Mouse (Mus musculus): ENCODE measurements around the gene Nod2. TPM values are rescaled to one million over a fixed set of nuclear protein-coding genes. Genes with fewer than 3 reads are reported as not detected.

Gene Nod2
- polyA plus RNA-seq, 1 experiment from 2014 or later = 0.19 TPM

DNA sequence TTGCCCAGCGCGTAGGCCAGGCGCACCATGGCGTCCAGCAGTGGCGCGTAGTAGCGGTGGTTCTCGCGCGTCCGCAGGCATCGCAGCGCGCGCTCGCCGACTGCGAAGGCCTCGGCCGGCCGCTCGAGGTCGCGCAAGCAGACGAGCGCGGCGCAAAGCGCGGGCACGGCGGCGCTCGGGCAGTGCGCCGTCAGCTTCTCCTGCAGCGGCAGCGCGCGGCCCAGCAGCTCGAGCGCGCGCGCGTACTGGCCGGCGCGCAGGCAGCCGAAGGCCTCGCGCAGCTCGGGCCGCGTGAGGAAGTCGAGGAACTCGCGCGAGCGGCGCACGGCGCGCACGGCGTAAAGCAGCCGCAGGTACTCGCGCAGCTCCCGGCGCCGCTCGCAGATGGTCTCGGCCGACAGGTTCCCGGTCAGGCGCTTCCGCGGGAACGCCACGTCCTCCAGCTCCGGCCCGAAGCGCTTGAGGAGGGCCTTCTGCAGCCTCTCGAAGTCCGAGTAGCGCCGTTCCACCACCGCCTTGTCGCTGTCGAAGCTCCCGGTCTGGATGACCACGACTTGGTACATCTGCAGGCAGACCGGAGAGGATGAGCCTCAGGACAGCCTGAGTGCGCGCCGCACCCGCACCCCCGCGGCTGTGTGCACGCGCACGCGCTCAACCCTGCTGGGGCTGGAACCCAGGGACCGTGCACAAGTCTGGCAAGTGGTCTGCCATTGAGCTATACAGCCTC, 19.7 kb upstream of the Nod2 start:
- peak; percentile 86 for ATAC-seq
- Histone ChIP-seq H3K27ac (ENCODE audit: low read length) (peak overlapping the region; percentile 90), H3K36me3 (ENCODE audit: control insufficient read depth, insufficient read depth, low read length) (no peaks in the 10 kb centered on the region), H3K4me3 (ENCODE audit: low read depth, low read length) (peak overlapping the region; percentile 57), H3K4me2 (ENCODE audit: low read length) (peak overlapping the region; percentile 93), H3K9me3 (replicated peaks; ENCODE audit: control insufficient read depth, low read length, poor library complexity, severe bottlenecking) (no peaks in the 10 kb centered on the region), H3K27me3 (ENCODE audit: control insufficient read depth, insufficient read depth, low read depth, low read length) (peaks cover 11% of the 10 kb centered on the region), H3K4me1 (ENCODE audit: control insufficient read depth, insufficient read depth, low read length) (peaks cover 10% of the 10 kb centered on the region), H3K9ac (ENCODE audit: low read depth, low read length) (peak overlapping the region; percentile 77)
- under 1% methylated on average over 99 of the region's 105 CpGs for WGBS

DNA sequence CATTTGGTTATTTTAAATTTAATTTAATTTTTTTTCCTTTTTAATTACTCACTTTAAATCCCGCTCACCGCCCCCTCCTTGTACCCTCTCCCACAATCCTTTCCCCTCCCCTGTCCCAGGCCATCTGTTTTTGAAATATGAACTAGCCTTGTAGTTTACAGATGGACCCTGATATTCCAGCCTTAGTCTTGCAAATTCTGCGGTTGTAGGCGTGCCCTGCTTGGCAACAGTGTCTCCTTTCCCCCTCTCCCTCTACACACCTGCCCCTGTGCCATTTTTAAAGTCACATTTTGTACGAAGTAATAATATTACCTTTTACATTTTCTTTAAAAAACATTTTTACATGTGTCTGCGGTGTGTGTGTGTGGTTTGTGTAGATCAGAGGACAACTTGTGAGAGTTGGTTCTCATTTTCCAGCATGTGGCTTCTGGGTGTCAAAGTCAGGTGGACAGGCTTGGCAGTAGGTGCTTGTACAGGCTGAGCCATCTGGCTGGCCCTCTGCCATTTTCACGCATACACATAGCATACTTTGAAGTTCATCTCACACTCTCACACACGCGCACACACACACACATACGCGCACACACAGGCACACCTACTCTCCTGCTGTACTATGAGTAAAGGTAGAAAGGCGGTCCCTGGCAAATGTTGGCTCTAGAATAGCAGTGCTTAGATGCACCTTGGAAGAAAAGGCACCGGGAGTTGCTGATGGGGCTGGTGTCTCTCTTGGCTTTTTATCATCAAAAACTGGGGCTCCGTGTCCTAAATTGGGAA, 18.9 kb upstream of the Nod2 start:
- H3K27me3 ChIP-seq (ENCODE audit: control insufficient read depth, insufficient read depth, low read depth, low read length) = peaks cover 11% of the 10 kb centered on the region; the same call in 1 of the 2 replicates
- peak overlapping the region; percentile 90; the same call in 1 of the 2 replicates for H3K27ac ChIP-seq (ENCODE audit: low read length)
- H3K4me1 ChIP-seq (ENCODE audit: control insufficient read depth, insufficient read depth, low read length) = peaks cover 10% of the 10 kb centered on the region
- H3K4me2 ChIP-seq (ENCODE audit: low read length) = peak overlapping the region; percentile 93
- peak overlapping the region; percentile 77 for H3K9ac ChIP-seq (ENCODE audit: low read depth, low read length)
- no peak for ATAC-seq
- no peaks in the 10 kb centered on the region for H3K36me3 ChIP-seq (ENCODE audit: control insufficient read depth, insufficient read depth, low read length)
- H3K9me3 ChIP-seq (replicated peaks; ENCODE audit: control insufficient read depth, low read length, poor library complexity, severe bottlenecking) = no peaks in the 10 kb centered on the region
- 62% methylated on average over 14 of the region's 14 CpGs for WGBS
- peak overlapping the region; percentile 57 for H3K4me3 ChIP-seq (ENCODE audit: low read depth, low read length)

GRCm38 (mm10) chr8:88630225-88630624, 16.9 kb upstream of the Nod2 start:
- Histone ChIP-seq H3K4me3 (ENCODE audit: low read depth, low read length) (no peak overlapping the region), H3K9ac (ENCODE audit: low read depth, low read length) (no peak overlapping the region), H3K36me3 (ENCODE audit: control insufficient read depth, insufficient read depth, low read length) (no peaks in the 10 kb centered on the region), H3K4me2 (ENCODE audit: low read length) (no peak overlapping the region), H3K9me3 (replicated peaks; ENCODE audit: control insufficient read depth, low read length, poor library complexity, severe bottlenecking) (no peaks in the 10 kb centered on the region), H3K27ac (ENCODE audit: low read length) (no peak overlapping the region), H3K4me1 (ENCODE audit: control insufficient read depth, insufficient read depth, low read length) (peaks cover 10% of the 10 kb centered on the region), H3K27me3 (ENCODE audit: control insufficient read depth, insufficient read depth, low read depth, low read length) (peaks cover 11% of the 10 kb centered on the region; the same call in 1 of the 2 replicates)
- no peak for ATAC-seq
- 83% methylated on average over 4 of the region's 4 CpGs for WGBS

DNA sequence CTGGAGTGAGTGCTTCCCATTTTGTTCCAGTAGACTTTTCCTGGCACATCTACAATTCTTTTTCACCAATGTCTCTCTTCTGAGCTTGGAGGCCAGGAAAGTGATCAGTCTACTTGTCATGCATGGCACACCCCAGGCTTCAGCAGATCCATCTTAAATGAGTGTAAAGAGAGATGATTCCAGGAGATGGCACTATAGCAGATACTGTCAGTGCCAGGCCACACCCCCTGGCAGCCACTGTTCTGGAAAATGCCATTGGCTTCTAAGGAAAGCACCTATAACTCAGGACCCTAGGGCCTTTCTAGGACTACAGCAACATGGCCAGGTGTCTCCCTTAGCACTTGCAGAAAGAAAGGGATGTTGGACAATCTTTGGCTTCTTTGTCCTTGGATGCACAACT, 16.0 kb upstream of the Nod2 start:
- Histone ChIP-seq H3K4me2 (ENCODE audit: low read length) (no peak overlapping the region), H3K9me3 (replicated peaks; ENCODE audit: control insufficient read depth, low read length, poor library complexity, severe bottlenecking) (no peaks in the 10 kb centered on the region), H3K4me3 (ENCODE audit: low read depth, low read length) (no peak overlapping the region), H3K4me1 (ENCODE audit: control insufficient read depth, insufficient read depth, low read length) (peaks cover 10% of the 10 kb centered on the region), H3K27me3 (ENCODE audit: control insufficient read depth, insufficient read depth, low read depth, low read length) (peaks cover 4% of the 10 kb centered on the region; the same call in 1 of the 2 replicates), H3K36me3 (ENCODE audit: control insufficient read depth, insufficient read depth, low read length) (no peaks in the 10 kb centered on the region), H3K9ac (ENCODE audit: low read depth, low read length) (no peak overlapping the region), H3K27ac (ENCODE audit: low read length) (no peak overlapping the region)
- no peak for ATAC-seq

- 0 out of 2 replicates have a peak, but pooled peaks cover 3% of the 10 kb centered on the region for H3K4me1 ChIP-seq (ENCODE audit: control insufficient read depth, insufficient read depth, low read length)
- no peak overlapping the region for H3K4me2 ChIP-seq (ENCODE audit: low read length)
- H3K4me3 ChIP-seq (ENCODE audit: low read depth, low read length) = no peak overlapping the region
- H3K36me3 ChIP-seq (ENCODE audit: control insufficient read depth, insufficient read depth, low read length) = no peaks in the 10 kb centered on the region
- peaks cover 3% of the 10 kb centered on the region; the same call in 1 of the 2 replicates for H3K27me3 ChIP-seq (ENCODE audit: control insufficient read depth, insufficient read depth, low read depth, low read length)
- ATAC-seq = no peak
- no peaks in the 10 kb centered on the region for H3K9me3 ChIP-seq (replicated peaks; ENCODE audit: control insufficient read depth, low read length, poor library complexity, severe bottlenecking)
- WGBS = 81% methylated on average over 7 of the region's 7 CpGs
- H3K9ac ChIP-seq (ENCODE audit: low read depth, low read length) = no peak overlapping the region
- no peak overlapping the region for H3K27ac ChIP-seq (ENCODE audit: low read length)
These were observed 13.8 kb upstream of the Nod2 start for GRCm38 (mm10) chr8:88633343-88633765.

DNA sequence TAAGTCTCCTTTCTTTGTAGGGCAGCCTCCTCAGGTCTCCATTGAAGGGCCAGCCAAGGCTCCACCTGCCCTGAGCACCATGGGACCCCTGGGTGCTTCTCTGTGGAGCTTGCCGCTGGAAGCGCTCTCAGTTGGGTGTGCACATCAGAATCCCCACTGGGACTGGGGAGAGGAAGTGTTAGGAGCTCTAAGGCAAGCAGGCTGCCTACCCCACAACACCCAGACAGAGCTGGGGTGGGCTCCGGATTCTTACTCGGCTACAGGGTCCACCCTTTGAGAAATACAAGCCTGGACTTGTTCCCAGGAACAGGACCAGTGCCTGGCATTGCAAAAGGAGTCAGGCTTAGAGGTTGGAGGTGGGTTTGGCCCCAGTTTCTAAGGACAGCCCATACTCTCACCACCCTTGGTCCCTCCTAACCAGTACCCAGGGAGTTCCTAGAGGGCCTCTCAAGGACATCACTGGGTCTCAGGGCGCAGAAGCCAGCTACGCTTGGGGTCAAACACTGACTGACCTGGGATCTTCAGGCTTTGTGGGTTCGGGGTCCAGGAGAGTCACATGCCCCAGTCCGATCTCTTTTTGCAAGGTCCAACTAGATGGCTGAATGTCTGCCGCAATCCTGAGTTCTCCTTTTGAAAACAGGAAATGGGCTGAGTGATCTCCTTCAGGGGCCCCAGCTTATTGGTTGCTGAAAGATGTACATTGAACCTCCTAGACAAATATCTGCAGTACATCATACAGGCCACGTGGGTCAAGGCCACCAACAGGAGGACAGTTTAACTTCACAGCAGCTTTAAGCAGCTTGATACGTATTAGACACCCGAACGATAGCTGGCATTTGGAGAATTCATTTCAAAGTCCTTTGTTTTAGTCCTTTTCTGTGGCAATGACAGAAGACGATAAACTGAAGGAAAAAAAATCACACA, 11.4 kb upstream of the Nod2 start, which contains the start of gene Snx20:
Gene Snx20 (minus strand): TSS at position 655 of the 924 bp plus-strand sequence.
- 84% methylated on average over 14 of the region's 14 CpGs for WGBS
- H3K27ac ChIP-seq (ENCODE audit: low read length) = no peak within 1 kb of the TSS
- H3K4me2 ChIP-seq (ENCODE audit: low read length) = no peak within 1 kb of the TSS
- H3K36me3 ChIP-seq (ENCODE audit: control insufficient read depth, insufficient read depth, low read length) = no peaks in the 10 kb centered on the region
- no peaks in the 10 kb centered on the region for H3K9me3 ChIP-seq (replicated peaks; ENCODE audit: control insufficient read depth, low read length, poor library complexity, severe bottlenecking)
- no peak for ATAC-seq
- no peaks in the 10 kb centered on the region for H3K27me3 ChIP-seq (ENCODE audit: control insufficient read depth, insufficient read depth, low read depth, low read length)
- H3K4me1 ChIP-seq (ENCODE audit: control insufficient read depth, insufficient read depth, low read length) = no peaks in the 10 kb centered on the region
- H3K9ac ChIP-seq (ENCODE audit: low read depth, low read length) = no peak within 1 kb of the TSS
- no peak within 1 kb of the TSS for H3K4me3 ChIP-seq (ENCODE audit: low read depth, low read length)

- Histone ChIP-seq H3K4me1 (ENCODE audit: control insufficient read depth, insufficient read depth, low read length) (no peaks in the 10 kb centered on the region), H3K4me2 (ENCODE audit: low read length) (no peak overlapping the region), H3K27ac (ENCODE audit: low read length) (no peak overlapping the region), H3K9me3 (replicated peaks; ENCODE audit: control insufficient read depth, low read length, poor library complexity, severe bottlenecking) (no peaks in the 10 kb centered on the region), H3K36me3 (ENCODE audit: control insufficient read depth, insufficient read depth, low read length) (no peaks in the 10 kb centered on the region), H3K27me3 (ENCODE audit: control insufficient read depth, insufficient read depth, low read depth, low read length) (no peaks in the 10 kb centered on the region), H3K4me3 (ENCODE audit: low read depth, low read length) (no peak overlapping the region), H3K9ac (ENCODE audit: low read depth, low read length) (no peak overlapping the region)
- ATAC-seq = no peak
- WGBS = 68% methylated on average over 9 of the region's 9 CpGs
These were observed 9.8 kb upstream of the Nod2 start for GRCm38 (mm10) chr8:88637092-88638000.

- no peak overlapping the region for H3K27ac ChIP-seq (ENCODE audit: low read length)
- no peak for ATAC-seq
- no peaks in the 10 kb centered on the region for H3K36me3 ChIP-seq (ENCODE audit: control insufficient read depth, insufficient read depth, low read length)
- H3K4me1 ChIP-seq (ENCODE audit: control insufficient read depth, insufficient read depth, low read length) = no peaks in the 10 kb centered on the region
- no peak overlapping the region for H3K4me2 ChIP-seq (ENCODE audit: low read length)
- H3K9me3 ChIP-seq (replicated peaks; ENCODE audit: control insufficient read depth, low read length, poor library complexity, severe bottlenecking) = no peaks in the 10 kb centered on the region
- no peak overlapping the region for H3K4me3 ChIP-seq (ENCODE audit: low read depth, low read length)
- 100% methylated on average over 3 of the region's 3 CpGs for WGBS
- no peaks in the 10 kb centered on the region for H3K27me3 ChIP-seq (ENCODE audit: control insufficient read depth, insufficient read depth, low read depth, low read length)
- no peak overlapping the region for H3K9ac ChIP-seq (ENCODE audit: low read depth, low read length)
These were observed 8.2 kb upstream of the Nod2 start for GRCm38 (mm10) chr8:88638908-88639307.
